Mouse (Mus musculus) forebrain, embryonic 12.5 days (tissue): ENCODE results near the gene Hoxa2. TPM values are rescaled to one million over a fixed set of nuclear protein-coding genes. Genes with fewer than 3 reads are reported as not detected.

Experiments used
- ATAC-seq: fragments of 200-750 bp; cut with Nextera tagmentation; 2 replicates; pipeline ENCODE4 v1.8.0; 2017; ENCODE audit warnings: moderate TSS enrichment; ENCODE audit not compliant: low FRiP score
- H3K27ac ChIP-seq: fragments of 300-500 bp; sonication (generic); 2 replicates; pipeline ENCODE4 v1.5.1; 2016; ENCODE audit warnings: mild to moderate bottlenecking
- H3K27me3 ChIP-seq: fragments of 300-500 bp; sonication (generic); 2 replicates; pipeline ENCODE4 v1.6.1; 2016; ENCODE audit warnings: mild to moderate bottlenecking
- H3K36me3 ChIP-seq: fragments of 300-500 bp; sonication (generic); replicated peaks from 2 replicates; pipeline ENCODE4 v1.6.1; 2016; ENCODE audit warnings: mild to moderate bottlenecking
- H3K4me1 ChIP-seq: fragments of 300-500 bp; sonication (generic); 2 replicates; pipeline ENCODE4 v1.6.1; 2016
- H3K4me2 ChIP-seq: fragments of 300-500 bp; sonication (generic); 2 replicates; pipeline ENCODE4 v1.6.1; 2016; ENCODE audit warnings: mild to moderate bottlenecking, moderate library complexity
- H3K4me3 ChIP-seq: fragments of 300-500 bp; sonication (generic); replicated peaks from 2 replicates; pipeline ENCODE4 v1.5.1; 2016; ENCODE audit warnings: mild to moderate bottlenecking
- H3K9ac ChIP-seq: fragments of 300-500 bp; sonication (generic); 2 replicates; pipeline ENCODE4 v1.6.1; 2016; ENCODE audit warnings: mild to moderate bottlenecking
- H3K9me3 ChIP-seq: fragments of 300-500 bp; sonication (generic); 2 replicates; pipeline ENCODE4 v1.6.1; 2016
- WGBS: fragments of 180-500 bp; shearing (Covaris S2); methylation state at CpG from one replicate; pipeline ENCODE4 v1.1.7; 2016; 5-methylcytosine and 5-hydroxymethylcytosine counted together
- polyA plus RNA-seq: library from polyadenylated mRNA; unstranded; fragments of >200 nt; fragmentation: Nextera tagmentation; extraction: Ambion mirVana; gene quantifications from 2 replicates; pipeline ENCODE4 v1.2.1, GENCODE M21; 2016

The Hoxa2 gene
- polyA plus RNA-seq, 1 experiment from 2014 or later: not detected

DNA sequence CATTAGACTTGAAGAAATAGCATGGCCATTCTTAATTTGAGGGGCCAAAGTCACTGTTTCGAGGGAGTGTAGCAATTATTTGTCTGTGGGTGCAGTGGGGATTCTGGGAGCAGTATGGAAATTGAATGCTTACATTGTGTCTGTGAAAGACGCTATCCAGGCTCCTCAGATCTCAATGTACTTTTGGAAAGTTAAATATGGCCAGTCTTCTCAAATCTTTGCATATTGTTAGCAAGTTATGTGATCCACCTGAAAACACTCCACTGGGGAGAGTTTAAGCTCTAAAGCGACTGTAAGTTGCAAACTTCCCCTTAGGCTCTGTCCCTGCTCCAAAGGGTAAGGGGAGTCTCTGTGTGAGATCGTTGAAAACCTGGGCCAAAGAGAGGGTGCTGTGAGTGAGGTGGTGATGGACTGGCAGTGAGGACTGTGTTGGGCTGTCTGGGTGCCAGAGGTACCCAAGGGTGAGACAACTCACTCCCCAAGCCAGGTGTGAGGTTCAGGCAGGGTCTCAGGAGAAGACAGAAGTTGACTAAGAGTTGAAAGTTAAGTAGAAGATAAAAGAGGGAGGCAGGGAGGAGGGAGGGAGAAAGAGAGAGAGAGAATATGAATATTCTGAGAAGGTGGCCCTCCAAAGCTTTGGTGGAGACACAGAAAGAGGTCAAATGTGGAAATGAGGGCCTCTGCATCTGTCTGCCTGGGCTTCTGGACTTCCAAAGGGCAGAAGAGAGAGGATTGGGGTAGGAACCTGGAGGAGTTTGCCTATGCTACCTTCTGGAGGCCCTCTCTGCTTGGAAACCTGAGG lies 42.5 kb upstream of the Hoxa2 start:
- H3K9ac ChIP-seq: no peak overlapping the region
- H3K4me2 ChIP-seq: no peak overlapping the region

DNA sequence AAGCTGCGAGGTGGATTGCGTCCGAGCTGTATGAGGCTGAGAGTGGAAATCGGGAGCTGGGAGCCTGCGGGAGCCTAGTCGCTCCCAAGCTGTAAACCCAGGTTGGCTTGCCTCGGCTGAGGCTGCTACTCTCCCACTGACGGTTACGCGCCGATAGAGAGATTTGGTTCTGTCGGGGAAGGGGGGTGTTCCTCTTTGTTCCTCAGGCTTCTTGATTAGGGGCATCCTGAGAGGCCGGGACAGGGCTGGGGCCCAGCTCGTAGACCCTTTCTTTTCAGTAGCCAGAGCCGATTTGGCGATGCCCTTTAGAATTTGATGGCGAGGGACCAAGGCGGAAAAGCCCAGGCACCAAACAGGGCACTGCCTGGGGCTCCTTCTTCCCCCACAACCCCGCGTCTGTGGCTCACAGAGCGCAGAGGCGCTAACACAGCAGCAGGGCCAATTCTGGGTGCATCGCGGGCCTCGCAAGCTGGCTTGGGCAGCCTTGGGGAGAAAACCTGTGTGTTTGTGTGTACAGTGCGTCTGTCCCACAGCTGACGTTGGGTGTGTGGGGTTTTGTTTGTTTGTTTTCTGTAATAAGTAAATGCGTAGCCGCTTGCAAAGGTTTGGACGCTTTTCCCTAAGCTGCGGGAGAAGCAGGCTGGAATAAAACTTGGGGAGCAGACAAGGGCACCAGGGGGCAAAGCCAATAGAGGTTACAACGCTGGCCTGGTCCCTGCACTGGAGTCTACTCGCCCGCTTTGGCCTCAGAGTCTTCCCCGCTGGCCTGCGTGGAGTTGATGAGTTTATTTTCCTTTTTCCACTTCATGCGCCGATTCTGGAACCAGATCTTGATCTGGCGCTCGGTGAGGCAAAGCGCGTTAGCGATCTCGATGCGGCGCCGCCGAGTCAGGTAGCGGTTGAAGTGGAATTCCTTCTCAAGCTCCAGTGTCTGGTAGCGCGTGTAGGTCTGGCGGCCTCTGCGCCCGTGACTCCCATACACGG lies 41.3 kb upstream of the Hoxa2 start:
- Histone ChIP-seq H3K4me2 (no peak overlapping the region), H3K9ac (no peak overlapping the region), H3K9me3 (no peaks in the 10 kb centered on the region), H3K27ac (no peak overlapping the region), H3K36me3 (no peaks in the 10 kb centered on the region), H3K4me3 (no peak overlapping the region), H3K4me1 (peaks cover 16% of the 10 kb centered on the region; the same call in 1 of the 2 replicates), H3K27me3 (peaks cover 98% of the 10 kb centered on the region)
- under 1% methylated on average over 55 of the region's 55 CpGs for WGBS
- ATAC-seq: no peak

More for the DNA sequence above, 42.5 kb upstream of the Hoxa2 start:
- ATAC-seq: no peak
- Histone ChIP-seq H3K27me3 (peaks cover 98% of the 10 kb centered on the region), H3K27ac (no peak overlapping the region), H3K36me3 (no peaks in the 10 kb centered on the region), H3K4me1 (peaks cover 20% of the 10 kb centered on the region; the same call in 1 of the 2 replicates), H3K9me3 (no peaks in the 10 kb centered on the region), H3K4me3 (no peak overlapping the region)
- WGBS: 1% methylated on average over 4 of the region's 4 CpGs

DNA sequence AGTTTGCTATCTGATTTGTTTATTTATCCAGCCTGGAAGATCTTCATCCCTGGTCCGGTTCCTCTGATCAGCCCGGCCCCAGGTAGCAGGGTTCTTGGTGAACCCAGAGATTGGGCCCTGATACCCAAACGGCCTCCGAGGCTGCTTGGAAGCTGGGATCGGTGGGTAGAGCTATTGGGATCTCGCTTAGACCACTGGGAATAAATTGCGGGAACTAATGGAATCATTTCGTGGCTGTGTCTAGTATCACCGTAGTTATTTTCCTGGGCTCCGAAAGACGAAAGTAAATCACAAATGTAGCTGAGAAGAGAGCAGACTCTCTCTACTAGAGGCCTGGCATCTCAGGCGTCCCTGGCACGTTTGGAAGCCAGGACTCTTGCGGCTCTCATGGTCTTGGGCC lies 40.6 kb upstream of the Hoxa2 start:
- H3K4me3 ChIP-seq: no peak overlapping the region
- peaks cover 99% of the 10 kb centered on the region for H3K27me3 ChIP-seq
- peaks cover 16% of the 10 kb centered on the region; the same call in 1 of the 2 replicates for H3K4me1 ChIP-seq
- 4% methylated on average over 14 of the region's 14 CpGs for WGBS
- no peaks in the 10 kb centered on the region for H3K36me3 ChIP-seq
- H3K9me3 ChIP-seq: no peaks in the 10 kb centered on the region
- no peak for ATAC-seq
- H3K27ac ChIP-seq: no peak overlapping the region
- H3K9ac ChIP-seq: no peak overlapping the region
- H3K4me2 ChIP-seq: no peak overlapping the region

DNA sequence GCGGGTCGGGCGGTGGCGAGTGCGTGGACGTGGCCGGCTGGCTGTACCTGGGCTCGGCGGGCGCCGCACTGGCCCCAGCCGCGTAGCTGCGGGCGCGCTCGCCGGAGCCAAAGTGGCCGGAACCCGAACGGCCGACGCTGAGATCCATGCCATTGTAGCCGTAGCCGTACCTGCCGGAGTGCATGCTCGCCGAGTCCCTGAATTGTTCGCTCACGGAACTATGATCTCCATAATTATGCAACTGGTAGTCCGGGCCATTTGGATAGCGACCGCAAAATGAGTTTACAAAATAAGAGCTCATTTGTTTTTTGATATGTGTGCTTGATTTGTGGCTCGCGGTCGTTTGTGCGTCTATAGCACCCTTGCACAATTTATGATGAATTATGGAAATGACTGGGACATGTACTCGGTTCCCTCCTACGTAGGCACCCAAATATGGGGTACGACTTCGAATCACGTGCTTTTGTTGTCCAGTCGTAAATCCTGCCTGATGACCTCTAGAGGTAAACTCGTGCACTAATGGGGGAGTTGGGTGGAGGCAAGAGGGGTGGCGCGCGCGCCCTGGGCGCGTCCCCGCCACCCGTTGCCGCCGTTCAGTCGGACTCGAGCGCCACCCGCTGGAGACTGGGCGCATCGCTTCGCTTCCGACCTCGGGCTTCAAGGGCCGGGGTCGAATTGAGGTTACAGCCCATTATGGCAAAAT lies 39.6 kb upstream of the Hoxa2 start, which contains the start of gene Hoxa5:
Gene Hoxa5 (minus strand): TSS at position 538 of the 703 bp plus-strand sequence.
- no peaks in the 10 kb centered on the region for H3K9me3 ChIP-seq
- ATAC-seq: no peak
- WGBS: under 1% methylated on average over 65 of the region's 65 CpGs
- H3K4me1 ChIP-seq: peaks cover 16% of the 10 kb centered on the region; the same call in 1 of the 2 replicates
- H3K36me3 ChIP-seq: no peaks in the 10 kb centered on the region
- H3K4me2 ChIP-seq: peak within 1 kb of the TSS; percentile 24
- H3K4me3 ChIP-seq: peak within 1 kb of the TSS; percentile 25
- H3K9ac ChIP-seq: no peak within 1 kb of the TSS
- peaks cover 99% of the 10 kb centered on the region for H3K27me3 ChIP-seq
- H3K27ac ChIP-seq: no peak within 1 kb of the TSS

DNA sequence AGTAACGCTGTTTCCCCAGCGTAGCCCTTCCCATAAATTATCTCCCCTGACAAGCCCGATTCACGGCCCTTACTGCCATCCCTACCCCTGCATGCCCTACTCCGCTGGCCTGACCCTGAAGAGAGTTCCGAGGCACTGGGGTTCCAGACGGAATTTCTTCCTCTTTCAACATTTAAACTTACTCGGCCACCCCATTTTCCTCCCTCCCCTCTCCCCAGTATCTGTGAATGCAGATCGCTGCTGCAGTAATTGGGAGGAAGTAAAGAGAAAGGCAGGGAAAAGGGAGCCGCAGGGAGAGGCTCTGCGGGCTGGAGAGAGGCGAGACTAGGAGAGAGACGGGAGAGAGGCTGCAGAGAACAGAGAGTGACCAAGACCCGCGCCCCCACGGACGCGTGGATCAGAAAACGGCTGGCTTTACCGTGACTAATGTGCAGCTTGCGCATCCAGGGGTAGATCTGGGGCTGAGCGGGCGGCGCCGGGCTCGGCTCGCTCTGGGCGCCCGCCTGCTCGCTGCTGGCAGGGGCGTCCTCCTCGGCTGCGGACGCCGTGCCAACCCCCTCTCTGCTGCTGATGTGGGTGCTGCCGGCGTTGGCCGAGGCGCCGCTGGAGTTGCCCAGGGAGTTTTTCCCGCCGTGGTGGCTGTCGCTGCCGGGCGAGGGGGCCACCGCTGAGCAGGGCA lies 38.9 kb upstream of the Hoxa2 start:
- H3K4me1 ChIP-seq: peaks cover 12% of the 10 kb centered on the region; the same call in 1 of the 2 replicates
- peak overlapping the region; percentile 25 for H3K4me3 ChIP-seq
- peaks cover 99% of the 10 kb centered on the region for H3K27me3 ChIP-seq
- H3K27ac ChIP-seq: no peak overlapping the region
- H3K9me3 ChIP-seq: no peaks in the 10 kb centered on the region
- H3K9ac ChIP-seq: no peak overlapping the region
- H3K36me3 ChIP-seq: no peaks in the 10 kb centered on the region
- ATAC-seq: no peak
- peak overlapping the region; percentile 24 for H3K4me2 ChIP-seq
- under 1% methylated on average over 40 of the region's 46 CpGs for WGBS

DNA sequence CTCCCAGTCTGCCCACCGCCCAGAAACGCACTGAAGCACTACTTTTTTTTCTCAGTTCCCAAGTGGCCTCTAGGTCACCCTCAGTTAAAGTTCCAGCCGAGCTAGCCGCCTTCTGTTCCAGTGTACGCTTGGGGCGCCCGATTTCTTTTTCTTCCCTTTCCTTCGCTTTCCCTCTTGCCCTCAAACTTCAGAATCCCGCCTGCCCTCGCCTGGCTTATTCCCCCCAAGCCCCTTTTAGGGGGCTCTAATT lies 38.4 kb upstream of the Hoxa2 start:
- peaks cover 9% of the 10 kb centered on the region; the same call in 1 of the 2 replicates for H3K4me1 ChIP-seq
- under 1% methylated on average over 10 of the region's 10 CpGs for WGBS
- H3K4me2 ChIP-seq: no peak overlapping the region
- no peak overlapping the region for H3K27ac ChIP-seq
- H3K36me3 ChIP-seq: no peaks in the 10 kb centered on the region
- H3K9ac ChIP-seq: no peak overlapping the region
- H3K9me3 ChIP-seq: no peaks in the 10 kb centered on the region
- no peak overlapping the region for H3K4me3 ChIP-seq
- no peak for ATAC-seq
- H3K27me3 ChIP-seq: peaks cover 99% of the 10 kb centered on the region

DNA sequence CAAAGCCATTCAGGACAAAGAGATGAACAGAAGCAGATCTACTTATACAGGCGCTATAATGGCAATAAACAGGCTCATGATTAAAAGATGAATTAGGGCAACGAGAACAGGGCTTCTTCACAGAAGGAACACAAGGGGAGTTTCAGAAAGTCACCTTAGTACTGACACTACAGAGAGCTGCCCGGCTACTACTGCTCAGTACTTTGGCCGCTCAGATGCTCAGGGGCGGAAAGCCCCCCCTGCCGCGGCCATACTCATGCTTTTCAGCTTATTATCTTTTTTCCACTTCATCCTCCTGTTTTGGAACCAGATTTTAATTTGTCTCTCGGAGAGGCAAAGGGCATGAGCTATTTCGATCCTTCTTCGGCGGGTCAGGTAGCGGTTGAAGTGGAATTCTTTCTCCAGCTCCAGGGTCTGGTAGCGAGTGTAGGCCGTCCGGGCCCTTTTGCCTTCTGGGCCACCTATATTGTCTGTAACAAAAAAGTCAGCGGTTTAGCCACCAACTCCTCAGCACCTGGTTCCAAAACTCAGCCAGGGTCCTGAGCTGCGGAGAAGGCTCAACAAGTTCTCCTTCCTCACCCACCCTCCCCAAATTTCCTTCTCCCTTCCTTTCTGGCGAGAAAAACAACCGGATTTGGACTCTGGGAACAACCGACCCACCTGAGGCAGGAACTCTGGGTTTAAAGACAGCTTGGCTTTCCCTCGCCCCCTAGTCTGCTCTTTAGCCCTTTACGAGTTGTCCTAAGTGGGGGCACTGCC lies 37.9 kb upstream of the Hoxa2 start:
- no peak for ATAC-seq
- Histone ChIP-seq H3K27me3 (peaks cover 99% of the 10 kb centered on the region), H3K9ac (no peak overlapping the region), H3K4me3 (no peak overlapping the region), H3K27ac (no peak overlapping the region), H3K4me2 (no peak overlapping the region), H3K36me3 (no peaks in the 10 kb centered on the region), H3K9me3 (no peaks in the 10 kb centered on the region), H3K4me1 (peaks cover 9% of the 10 kb centered on the region; the same call in 1 of the 2 replicates)
- 1% methylated on average over 22 of the region's 22 CpGs for WGBS

DNA sequence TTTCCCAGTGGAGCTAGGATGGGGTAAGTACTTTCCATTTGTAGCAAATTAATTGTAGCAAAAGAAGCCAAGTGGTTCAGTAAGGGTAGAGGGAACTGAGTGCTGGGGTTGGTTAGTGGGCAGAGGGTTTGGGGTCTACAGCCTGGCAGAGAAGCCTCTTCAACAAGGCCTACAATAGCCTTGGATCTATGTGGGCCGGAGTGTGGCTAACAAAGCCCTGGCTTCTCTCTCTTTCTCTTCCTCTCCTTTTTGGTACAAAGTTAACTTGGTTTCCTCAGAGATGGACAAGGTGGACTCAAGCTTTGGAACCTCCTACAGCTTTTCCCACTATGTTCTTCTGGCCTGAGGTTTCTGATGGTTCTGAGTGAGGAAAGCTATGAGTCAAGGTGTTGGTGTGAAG lies 36.6 kb upstream of the Hoxa2 start:
- Histone ChIP-seq H3K9me3 (no peaks in the 10 kb centered on the region), H3K4me2 (no peak overlapping the region), H3K4me3 (no peak overlapping the region), H3K9ac (no peak overlapping the region), H3K36me3 (no peaks in the 10 kb centered on the region), H3K27ac (no peak overlapping the region), H3K4me1 (peaks cover 9% of the 10 kb centered on the region; the same call in 1 of the 2 replicates), H3K27me3 (peaks cover 99% of the 10 kb centered on the region)
- no peak for ATAC-seq
- WGBS: 12% methylated on average over 1 of the region's 1 CpGs

DNA sequence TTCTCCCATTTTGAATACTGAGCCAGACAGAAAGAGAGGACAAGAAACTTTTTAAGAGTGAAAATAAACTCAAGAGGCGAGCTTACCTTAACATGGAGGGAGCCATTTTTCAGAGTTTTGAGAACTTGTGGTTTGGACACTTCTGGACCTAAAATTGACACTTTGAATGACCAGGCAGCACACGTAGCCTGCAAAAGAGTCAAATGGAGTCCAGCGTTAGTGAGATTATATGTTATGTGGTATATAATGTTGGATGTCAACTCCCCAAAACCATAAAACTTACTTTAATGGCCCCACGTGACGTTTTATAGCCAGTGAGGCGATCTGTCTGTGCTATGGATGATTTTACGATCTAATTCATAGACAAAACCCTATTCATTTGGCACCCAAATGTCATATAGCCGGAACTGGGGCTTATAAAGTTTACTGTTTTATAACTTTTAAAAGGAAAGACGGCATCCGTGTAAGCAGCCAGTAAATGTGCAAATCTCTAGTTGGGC lies 36.2 kb upstream of the Hoxa2 start:
- Histone ChIP-seq H3K4me2 (no peak overlapping the region), H3K9ac (no peak overlapping the region), H3K9me3 (no peaks in the 10 kb centered on the region), H3K4me3 (no peak overlapping the region), H3K27ac (no peak overlapping the region), H3K4me1 (peaks cover 9% of the 10 kb centered on the region; the same call in 1 of the 2 replicates), H3K27me3 (peaks cover 99% of the 10 kb centered on the region), H3K36me3 (no peaks in the 10 kb centered on the region)
- no peak for ATAC-seq
- 3% methylated on average over 10 of the region's 10 CpGs for WGBS

DNA sequence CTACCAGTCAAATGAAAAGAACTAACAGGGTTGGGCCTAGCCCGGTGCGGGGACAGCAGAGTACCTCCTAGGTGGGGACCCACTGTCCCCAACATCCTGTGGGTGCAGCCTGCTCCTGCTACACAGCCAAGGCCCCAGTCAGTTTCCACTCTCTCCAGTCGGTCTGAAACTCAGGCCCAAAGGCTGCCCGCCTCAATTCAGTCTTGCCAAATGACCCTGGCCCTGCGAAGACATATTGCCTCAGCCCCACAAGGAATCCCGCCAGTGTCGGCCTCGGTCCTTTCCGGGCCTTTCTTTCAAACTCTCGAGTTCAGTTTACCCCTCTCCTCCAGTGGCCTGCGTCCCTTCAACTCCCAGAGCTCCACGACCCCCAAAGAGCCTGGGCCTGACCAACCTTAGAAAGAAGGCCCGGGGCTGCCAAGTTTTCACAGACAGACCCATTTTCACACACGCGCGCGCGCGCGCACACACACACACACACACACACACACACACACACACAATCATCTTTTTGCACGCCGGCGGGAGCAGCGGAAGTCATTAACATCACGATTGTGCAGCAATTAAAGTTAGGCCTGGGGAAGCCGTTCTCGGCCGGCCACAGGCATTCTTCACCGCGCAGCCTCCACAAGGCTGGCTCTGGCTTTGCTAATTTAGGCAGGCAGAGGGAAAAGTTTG lies 35.6 kb upstream of the Hoxa2 start:
- H3K4me1 ChIP-seq: peaks cover 9% of the 10 kb centered on the region; the same call in 1 of the 2 replicates
- no peak overlapping the region for H3K4me3 ChIP-seq
- no peak for ATAC-seq
- no peaks in the 10 kb centered on the region for H3K36me3 ChIP-seq
- H3K4me2 ChIP-seq: no peak overlapping the region
- no peak overlapping the region for H3K9ac ChIP-seq
- H3K27me3 ChIP-seq: peaks cover 99% of the 10 kb centered on the region
- no peak overlapping the region for H3K27ac ChIP-seq
- no peaks in the 10 kb centered on the region for H3K9me3 ChIP-seq
- 1% methylated on average over 30 of the region's 30 CpGs for WGBS
